Mouse (Mus musculus) small intestine, adult 2 months (tissue): ENCODE results near the gene Best1.

Source experiments
- CTCF ChIP-seq: fragments of 200-500 bp; IDR thresholded peaks from 2 replicates; pipeline ENCODE4 v1.5.1; 2012; ENCODE audit warnings: low read depth, mild to moderate bottlenecking, control low read depth, inconsistent platforms, low read length, moderate library complexity, mixed read lengths; ENCODE audit not compliant: insufficient replicate concordance, insufficient read length; ENCODE audit errors: extremely low read depth
- POLR2A ChIP-seq: fragments of 200-500 bp; IDR thresholded peaks from 2 replicates; pipeline ENCODE4 v1.6.1; 2012; ENCODE audit warnings: low read depth, mild to moderate bottlenecking, control low read depth, inconsistent platforms, low read length, moderate library complexity

DNA sequence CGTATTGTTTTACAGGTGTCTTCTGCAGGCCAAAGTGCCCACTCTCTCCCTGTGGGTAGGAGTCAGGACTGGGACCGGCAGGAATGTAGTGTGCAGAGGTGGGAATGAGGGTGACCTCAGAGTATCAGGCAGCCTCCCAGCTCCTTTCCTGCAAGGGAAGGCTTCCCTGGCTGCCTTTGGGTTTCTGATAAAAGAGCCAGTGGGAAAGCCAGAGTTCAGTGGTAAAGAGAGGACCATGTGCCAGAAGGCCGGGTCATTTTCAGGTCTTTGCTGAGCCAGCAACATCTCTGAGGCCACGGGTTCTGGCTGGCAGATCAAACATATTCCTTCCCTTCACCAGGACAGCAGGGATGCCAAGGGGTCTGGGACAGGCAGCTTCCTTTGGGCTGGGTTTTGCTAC lies 44.9 kb upstream of the Best1 start:
- TF ChIP-seq CTCF (no peak), POLR2A (no peak)
